Mouse (Mus musculus) ovary, postnatal 10 days (tissue): ENCODE data around the gene Ndufb7.
A peak's percentile ranks its signal among the peaks of the same experiment; 100 is the strongest.
"Not testable (repeated sequence)": the region's sequence is repeated elsewhere in the genome, so short reads cannot be mapped to it uniquely, and the experiment has no call there.

ENCODE experiments used
- DNase-seq: peaks from one replicate; pipeline ENCODE4 v3.0.0; 2022; ENCODE audit warnings: low spot score

Gene Ndufb7

GRCm38 (mm10) chr8:83566469-83567395 lies at the start of gene Ndufb7:
Gene Ndufb7 (plus strand): TSS chr8:83566671.
- peak; percentile 95 for DNase-seq

DNA sequence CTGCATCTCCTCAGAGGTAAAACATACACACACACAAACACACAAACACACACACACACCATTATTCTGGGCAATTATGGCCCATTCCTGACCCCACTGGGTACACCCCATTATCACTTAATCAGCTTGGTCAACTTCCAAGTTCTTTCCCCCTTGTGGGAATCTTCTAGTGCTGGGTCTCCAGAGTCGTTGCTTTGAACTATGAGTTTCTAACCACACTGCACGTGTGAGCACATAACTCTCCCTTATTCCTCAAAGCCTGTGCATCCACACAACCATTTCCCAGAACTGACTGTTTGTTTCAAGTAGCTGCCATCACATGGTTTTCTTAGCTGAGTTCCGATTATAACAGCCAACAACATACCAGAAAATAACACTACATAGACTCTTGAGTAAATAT lies 46.0 kb upstream of the Ndufb7 start:
- DNase-seq, result no peak

- DNase-seq, result not testable (repeated sequence)
Measured at GRCm38 (mm10) chr8:83520907-83521306, 45.6 kb upstream of the Ndufb7 start.

GRCm38 (mm10) chr8:83521310-83521709 lies 45.2 kb upstream of the Ndufb7 start:
- no peak for DNase-seq

- no peak for DNase-seq
Measured at GRCm38 (mm10) chr8:83534802-83535201, 31.7 kb upstream of the Ndufb7 start.

DNA sequence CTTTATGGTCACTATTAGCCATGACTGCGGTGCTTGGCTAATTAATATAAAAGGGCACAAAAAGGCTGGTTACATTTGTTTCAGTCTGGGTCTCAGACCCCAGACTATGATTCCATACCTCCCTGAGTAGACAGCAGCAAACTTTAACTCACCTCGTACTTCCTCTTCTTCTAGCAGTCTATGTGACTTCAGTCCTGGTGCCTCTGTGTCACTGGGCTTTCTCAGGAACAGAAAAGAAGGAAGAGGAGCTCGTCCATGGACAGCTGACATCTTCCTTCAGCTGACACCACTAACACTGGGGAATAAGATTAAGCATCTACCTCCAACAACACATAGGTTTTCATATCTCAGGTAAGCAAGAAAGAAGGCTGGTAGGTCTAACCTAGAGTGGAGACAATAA lies 30.7 kb upstream of the Ndufb7 start, which contains the start of gene Olfr370:
Gene Olfr370 (plus strand): TSS at position 45 of the 400 bp plus-strand sequence.
- DNase-seq, result no peak

GRCm38 (mm10) chr8:83562669-83563068 lies 3.8 kb upstream of the Ndufb7 start:
- no peak for DNase-seq

DNA sequence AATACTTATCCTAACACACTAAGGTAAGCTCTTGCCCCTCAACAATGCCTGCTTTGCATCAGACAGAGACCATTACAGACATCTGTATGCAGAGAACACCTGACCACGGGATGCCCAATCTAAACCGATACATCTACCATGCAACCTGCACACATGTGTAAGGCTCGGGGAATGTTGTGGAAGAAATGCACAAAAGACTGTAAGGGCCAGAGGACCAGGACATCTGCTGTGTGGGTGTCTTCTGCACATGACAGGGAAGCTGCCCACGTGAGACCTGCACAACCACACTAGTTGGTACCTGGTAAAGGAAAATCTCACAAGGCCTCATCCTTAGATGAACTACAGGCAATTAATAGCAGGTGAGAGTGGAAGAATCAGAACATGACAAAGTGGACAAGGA lies 3.2 kb upstream of the Ndufb7 start:
- no peak for DNase-seq

- no peak for DNase-seq
Measured at GRCm38 (mm10) chr8:83565731-83566375, 618 bp upstream of the Ndufb7 start.

- DNase-seq, result no peak
Measured at GRCm38 (mm10) chr8:83567668-83568067, 1.2 kb downstream of the Ndufb7 start.

DNA sequence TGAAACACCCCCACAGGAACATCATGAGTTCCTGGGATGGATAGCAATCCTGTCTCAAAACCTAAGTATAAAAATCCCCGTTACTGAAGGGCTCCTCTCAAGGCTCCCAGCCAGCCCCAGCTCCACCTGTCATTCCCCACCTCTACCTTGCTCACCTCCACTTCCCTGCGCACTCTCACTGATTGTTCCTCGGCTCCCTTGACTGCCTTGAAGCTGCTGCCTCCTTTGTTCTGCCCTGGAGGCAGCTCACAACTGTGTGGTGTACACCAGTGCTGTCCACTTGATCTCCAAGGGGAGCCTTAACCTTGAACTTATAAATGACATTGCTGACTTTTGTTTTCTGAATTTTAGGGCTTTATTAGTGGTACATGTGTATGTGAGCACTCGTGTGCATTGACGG lies 1.7 kb downstream of the Ndufb7 start:
- no peak for DNase-seq

- no peak for DNase-seq
Measured at GRCm38 (mm10) chr8:83568755-83569154, 2.3 kb downstream of the Ndufb7 start.

DNA sequence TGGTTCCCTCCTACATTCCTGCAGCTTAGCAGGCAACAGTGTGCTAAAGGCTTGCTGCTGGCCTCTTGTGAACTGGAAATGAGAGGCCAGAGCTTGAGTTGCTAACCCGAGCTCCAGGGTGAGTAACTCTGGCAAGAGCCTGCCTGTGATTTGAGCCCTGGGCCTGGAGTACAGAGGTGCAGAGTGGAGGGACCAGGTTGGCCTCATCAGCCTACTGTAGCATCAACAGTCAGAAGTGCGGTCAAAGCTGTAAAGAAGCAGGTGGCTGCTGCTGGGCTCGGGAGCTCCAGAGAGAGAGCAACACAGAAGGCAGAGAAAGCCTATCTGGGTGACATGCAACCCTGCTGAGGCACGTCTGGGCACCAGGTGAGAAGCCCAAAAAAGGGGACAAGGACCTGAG lies 2.7 kb downstream of the Ndufb7 start:
- DNase-seq, result no peak

- DNase-seq, result no peak
Measured at GRCm38 (mm10) chr8:83570272-83571000, 4.0 kb downstream of the Ndufb7 start.

- DNase-seq, result not testable (repeated sequence)
Measured at GRCm38 (mm10) chr8:83571001-83571340, 4.5 kb downstream of the Ndufb7 start.

DNA sequence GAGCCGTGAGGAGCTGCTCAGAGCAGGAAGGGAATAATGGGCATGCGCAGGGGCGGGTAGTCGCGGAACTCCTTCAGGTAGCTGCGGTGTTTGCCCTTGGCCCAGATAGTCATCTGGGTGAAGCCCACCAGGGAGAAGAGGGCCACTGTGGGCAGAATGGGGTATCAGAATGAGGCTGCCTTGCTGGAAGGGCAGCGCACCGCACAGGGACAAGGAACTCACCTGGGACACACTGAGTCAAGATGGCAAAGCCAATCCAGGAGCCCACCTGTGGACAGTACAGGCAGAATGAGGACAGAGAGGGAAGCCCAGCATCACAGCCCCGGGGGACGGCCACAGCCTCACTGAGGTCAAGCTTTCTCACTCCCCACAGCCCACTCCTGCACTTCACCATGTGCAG lies 5.3 kb downstream of the Ndufb7 start:
- DNase-seq, result no peak

DNA sequence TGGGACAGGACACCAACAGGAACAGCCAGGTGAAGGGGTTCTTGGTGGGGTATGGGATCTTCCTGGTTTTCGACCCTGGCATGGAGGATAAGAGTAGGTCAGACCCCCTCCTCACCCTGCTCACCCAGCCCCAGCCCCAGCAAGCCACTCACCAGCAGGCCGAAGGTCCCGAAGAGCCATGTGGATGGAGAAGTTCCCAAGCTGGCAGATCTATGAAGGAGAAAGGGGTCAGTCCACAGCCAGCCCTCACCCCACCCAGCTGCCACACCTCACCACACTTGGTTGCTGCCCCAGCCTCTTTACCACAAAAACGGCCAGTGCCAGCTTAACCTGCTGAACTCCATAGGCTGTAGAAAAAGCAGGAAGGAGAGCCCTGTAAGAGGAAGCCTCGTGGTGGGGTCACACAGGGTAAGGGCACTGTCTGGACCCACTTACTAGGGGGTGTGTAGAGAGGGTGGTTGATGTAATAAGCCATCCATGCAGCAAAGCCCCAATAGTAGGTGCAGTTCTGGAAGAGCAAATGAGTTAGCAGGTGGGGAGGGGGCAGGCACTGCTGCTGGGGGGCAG lies 5.9 kb downstream of the Ndufb7 start:
- no peak for DNase-seq

DNA sequence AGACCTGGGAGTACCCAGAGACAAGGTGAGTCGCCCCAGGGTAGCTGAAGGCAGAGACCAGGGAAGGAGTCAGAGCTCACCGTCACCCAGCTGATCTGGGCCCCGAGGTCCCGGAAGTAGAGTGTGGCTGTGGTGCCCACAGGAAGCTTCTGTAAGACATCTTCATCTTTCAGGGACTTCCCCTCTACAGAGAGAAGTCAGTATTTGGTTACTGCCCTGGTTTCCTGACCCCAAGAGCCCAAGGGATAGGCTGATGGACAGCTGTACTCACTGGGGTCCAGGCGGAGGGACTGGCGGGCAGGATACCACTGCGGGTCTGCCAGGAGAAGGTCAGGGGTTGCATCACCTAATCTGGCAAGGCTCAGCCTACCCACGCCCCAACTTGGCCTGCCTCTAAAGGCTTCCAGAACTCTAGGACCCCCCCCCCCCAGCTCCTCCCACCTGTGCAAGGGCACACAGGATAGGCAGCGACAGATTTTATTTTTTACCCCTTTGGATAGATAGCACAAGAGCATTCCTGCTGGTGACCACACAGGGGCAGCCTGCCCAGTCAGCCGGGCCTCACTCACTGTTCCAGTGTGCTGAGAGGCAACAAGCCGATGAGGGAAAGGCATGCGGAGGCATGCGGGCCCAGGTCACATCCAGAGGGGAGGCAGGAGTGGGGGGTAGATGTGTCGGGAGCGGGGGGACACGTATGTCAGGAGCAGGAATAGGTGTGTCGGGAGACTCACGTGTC lies 6.8 kb downstream of the Ndufb7 start:
- DNase-seq, result no peak

- no peak for DNase-seq
Measured at GRCm38 (mm10) chr8:83574631-83575315, 8.3 kb downstream of the Ndufb7 start.

- DNase-seq, result no peak
Measured at GRCm38 (mm10) chr8:83575561-83576515, 9.4 kb downstream of the Ndufb7 start.
